In genomic region chr12:110790580-110790979, GRCm38 (mm10) we compare ENCODE assay signal across 22 mouse cellular contexts. TPM values are rescaled to one million over a fixed set of nuclear protein-coding genes. Genes with fewer than 3 reads are reported as not detected.
DNase-seq lines count a peak whose midpoint lies in the region; ATAC-seq and TF ChIP-seq lines count a peak whose summit lies in the region.
"Had no signal": no experiment of that assay in that cellular context is flagged by ENCODE, and none has a peak within 500 bp of the region (broad histone marks: within the 10 kb centered on the region; RNA-seq: fewer than 3 reads in every experiment).

No protein-coding gene starts in this region.

- WGBS in intestine, postnatal 0 days, result 72% methylated on average over 4 of the region's 4 CpGs
- WGBS in heart, embryonic 12.5 days, result 90% methylated on average over 4 of the region's 4 CpGs

- H3K9ac ChIP-seq in intestine, postnatal 0 days (ENCODE audit: low read depth, low read length), result no peak overlapping the region
- H3K9ac ChIP-seq in heart, embryonic 12.5 days, result no peak overlapping the region
- H3K9ac ChIP-seq: embryonic facial prominence, embryonic 13.5 days; forebrain, embryonic 13.5 days; forebrain, postnatal 0 days; hindbrain, embryonic 12.5 days had no signal

- TF ChIP-seq CTCF in gastrocnemius, adult 2 months (IDR thresholded peaks at IDR 0.05), result no peak
- TF ChIP-seq CTCF in layer of hippocampus, adult 2 months (conservative IDR thresholded peaks at IDR 0.05), result no peak
- no peak for TF ChIP-seq CTCF in intestine, postnatal 0 days (IDR thresholded peaks at IDR 0.05; ENCODE audit: low read depth)

- no peak overlapping the region for H3K4me2 ChIP-seq in intestine, postnatal 0 days (replicated peaks; ENCODE audit: low read depth)
- no peak overlapping the region for H3K4me2 ChIP-seq in heart, embryonic 12.5 days
- H3K4me2 ChIP-seq: embryonic facial prominence, embryonic 13.5 days; forebrain, embryonic 13.5 days; heart, embryonic 13.5 days; hindbrain, embryonic 12.5 days had no signal

- H3K27me3 ChIP-seq in intestine, postnatal 0 days (replicated peaks; ENCODE audit: control insufficient read depth, insufficient read depth, low read length), result no peaks in the 10 kb centered on the region
- no peaks in the 10 kb centered on the region for H3K27me3 ChIP-seq in heart, embryonic 12.5 days (replicated peaks)
- H3K27me3 ChIP-seq: CH12.LX; embryonic facial prominence, embryonic 13.5 days; forebrain, embryonic 13.5 days; heart, embryonic 13.5 days; hindbrain, embryonic 12.5 days had no signal

- intact Hi-C loops in gastrocnemius, adult 2 months (cut with DNase I), result no loop called here

- H3K27ac ChIP-seq in gastrocnemius, adult 2 months, result peak overlapping the region; percentile 41; the same call in 1 of the 2 replicates
- peak overlapping the region; percentile 24; the same call in 1 of the 2 replicates for H3K27ac ChIP-seq in layer of hippocampus, adult 2 months
- H3K27ac ChIP-seq in intestine, postnatal 0 days (ENCODE audit: low read depth, low read length), result no peak overlapping the region
- H3K27ac ChIP-seq in heart, embryonic 12.5 days (ENCODE audit: poor library complexity, severe bottlenecking), result no peak overlapping the region
- H3K27ac ChIP-seq: embryonic facial prominence, embryonic 13.5 days; forebrain, embryonic 13.5 days; heart, embryonic 13.5 days; hindbrain, embryonic 12.5 days; hindbrain, postnatal 0 days had no signal

- H3K4me1 ChIP-seq in intestine, postnatal 0 days (replicated peaks; ENCODE audit: control insufficient read depth, insufficient read depth, low read length), result no peaks in the 10 kb centered on the region
- peaks cover 20% of the 10 kb centered on the region for H3K4me1 ChIP-seq in heart, embryonic 12.5 days (replicated peaks)
- H3K4me1 ChIP-seq: forebrain, embryonic 13.5 days had no signal

- no peak overlapping the region for H3K4me3 ChIP-seq in gastrocnemius, adult 2 months
- H3K4me3 ChIP-seq in layer of hippocampus, adult 2 months, result no peak overlapping the region
- no peak overlapping the region for H3K4me3 ChIP-seq in intestine, postnatal 0 days (ENCODE audit: low read depth, low read length)
- no peak overlapping the region for H3K4me3 ChIP-seq in heart, embryonic 12.5 days
- H3K4me3 ChIP-seq: embryonic facial prominence, embryonic 13.5 days; forebrain, embryonic 13.5 days; heart, embryonic 13.5 days; hindbrain, embryonic 12.5 days had no signal

- DNase-seq in gastrocnemius, adult 2 months, result no peak
- DNase-seq in gastrocnemius, adult 8-10 months (ENCODE audit: low spot score in 2 of 2), result no peak
- no peak for DNase-seq in layer of hippocampus, adult 2 months (ENCODE audit: low spot score in 2 of 2)
- DNase-seq in layer of hippocampus, adult 11-12 months (ENCODE audit: low spot score), result no peak
- peak; percentile 45 for DNase-seq in brain, adult 2 months (ENCODE audit: low read depth, low spot score)
- DNase-seq in cerebellum, adult 11 months, result no peak
- DNase-seq: adrenal gland, adult 8-10 months; adrenal gland, postnatal 36 days; cerebellum, adult 11-12 months; cerebellum, adult 9-10 months; cerebellum, postnatal 25 days; forebrain, postnatal 0 days; gastrocnemius, postnatal 14 days; heart, postnatal 4 days had no signal

- H3K9me3 ChIP-seq in intestine, postnatal 0 days (ENCODE audit: control insufficient read depth), result no peaks in the 10 kb centered on the region
- no peaks in the 10 kb centered on the region for H3K9me3 ChIP-seq in heart, embryonic 12.5 days (replicated peaks)
- H3K9me3 ChIP-seq: embryonic facial prominence, embryonic 13.5 days; forebrain, embryonic 13.5 days; heart, embryonic 13.5 days; hindbrain, embryonic 12.5 days had no signal

- peak; percentile 45; the same call in 1 of the 2 replicates for ATAC-seq in intestine, postnatal 0 days
- no peak for ATAC-seq in heart, embryonic 12.5 days (ENCODE audit: insufficient number of reproducible peaks, low FRiP score)
- ATAC-seq: forebrain, embryonic 13.5 days; forebrain, postnatal 0 days; hindbrain, postnatal 0 days had no signal

- H3K36me3 ChIP-seq in intestine, postnatal 0 days (ENCODE audit: control insufficient read depth, insufficient read depth), result peaks cover 15% of the 10 kb centered on the region
- H3K36me3 ChIP-seq in heart, embryonic 12.5 days, result peaks cover 20% of the 10 kb centered on the region
- H3K36me3 ChIP-seq: hindbrain, embryonic 12.5 days had no signal

RNA-seq across cellular contexts. Expression of gene Mok, which starts 50.2 kb away (rescaled TPM):
- under 1 TPM; 0.20 to 0.22 TPM for total RNA-seq in gastrocnemius, adult 2 months (2021)
- total RNA-seq in gastrocnemius, adult 8-10 months (2022), result under 1 TPM in 2 of 4 experiments, not detected in 2; 0.35 to 0.52 TPM
- total RNA-seq in layer of hippocampus, adult 2 months (2021), result 10 to 100 TPM; 10.4 to 13.7 TPM
- polyA plus RNA-seq in intestine, postnatal 0 days (2015; fragmentation: Nextera tagmentation; extraction: Ambion mirVana), result 0.80 and 0.85 TPM in 2 replicates
- polyA plus RNA-seq in heart, embryonic 12.5 days (2016; fragmentation: Nextera tagmentation; extraction: Ambion mirVana), result 2.9 and 4.0 TPM in 2 replicates

RNA-seq across cellular contexts. Expression of gene Wdr20, which starts 52.8 kb away (rescaled TPM):
- 10 to 100 TPM; 18.9 to 22.0 TPM for total RNA-seq in gastrocnemius, adult 2 months (2021)
- 10 to 100 TPM; 13.3 to 19.9 (median 15.9) TPM for total RNA-seq in gastrocnemius, adult 8-10 months (2022)
- total RNA-seq in layer of hippocampus, adult 2 months (2021), result 10 to 100 TPM; 43.5 to 49.9 TPM
- 12.3 and 14.7 TPM in 2 replicates for polyA plus RNA-seq in intestine, postnatal 0 days (2015; fragmentation: Nextera tagmentation; extraction: Ambion mirVana)
- 16.4 and 16.8 TPM in 2 replicates for polyA plus RNA-seq in heart, embryonic 12.5 days (2016; fragmentation: Nextera tagmentation; extraction: Ambion mirVana)

RNA-seq across cellular contexts. Expression of gene Zfp839, which starts 59.5 kb away (rescaled TPM):
- 1 to 10 TPM; 7.0 to 7.7 TPM for total RNA-seq in gastrocnemius, adult 2 months (2021)
- 1 to 10 TPM; 7.8 to 9.6 (median 8.4) TPM for total RNA-seq in gastrocnemius, adult 8-10 months (2022)
- total RNA-seq in layer of hippocampus, adult 2 months (2021), result 10 to 100 TPM; 12.8 to 13.2 TPM
- 1.6 and 2.3 TPM in 2 replicates for polyA plus RNA-seq in intestine, postnatal 0 days (2015; fragmentation: Nextera tagmentation; extraction: Ambion mirVana)
- polyA plus RNA-seq in heart, embryonic 12.5 days (2016; fragmentation: Nextera tagmentation; extraction: Ambion mirVana), result 3.9 and 5.4 TPM in 2 replicates

Comparison
In these comparisons a context has a peak if more than half of its experiments do, and no peak if none do; other contexts are left out.
1. H3K27ac ChIP-seq: peak in gastrocnemius, adult 2 months (single experiment) and layer of hippocampus, adult 2 months (single experiment); none in intestine, postnatal 0 days (single experiment) and heart, embryonic 12.5 days (single experiment).
2. RNA of gene Mok, which starts 50.2 kb away (total RNA-seq): 10.4 to 13.7 TPM in layer of hippocampus, adult 2 months; 0.35 to 0.52 TPM in gastrocnemius, adult 8-10 months and 0.20 to 0.22 TPM in gastrocnemius, adult 2 months; every median in the first group is over 4 times any median in the second.